Mouse (Mus musculus) Patski (cell line): Measurements from ENCODE around the gene Fbxl19. TPM values are rescaled to one million over a fixed set of nuclear protein-coding genes. Genes with fewer than 3 reads are reported as not detected.

Experiments used
- ATAC-seq: fragments of 100-300 bp; one replicate; pipeline ENCODE4 v1.8.0; 2021
- CTCF ChIA-PET: fragments of 350-600 bp; sonication (Branson Sonifier 250); formaldehyde crosslinking; loops from one replicate; lab custom pipeline; 2022; ENCODE audit warnings: inconsistent platforms; lab: Charles Lee
- POLR2A ChIA-PET: fragments of 350-600 bp; sonication (Branson Sonifier 250); formaldehyde crosslinking; loops from one replicate; lab custom pipeline; 2022; ENCODE audit warnings: antibody characterized with exemption, inconsistent platforms; lab: Charles Lee
- DNase-seq: peaks from one replicate; pipeline ENCODE4 v3.0.0-alpha.2; 2011; ENCODE audit warnings: low read depth, low spot score
- H3K27me3 ChIP-seq: fragments of 371-371 bp; one replicate; pipeline ENCODE4 v1.5.1; 2021
- CTCF ChIP-seq: fragments of 100-300 bp; IDR thresholded peaks from one replicate; pipeline ENCODE4 v1.5.1; 2021
- in situ Hi-C: fragments of 300-500 bp; cut with MboI; formaldehyde crosslinking; loops from 3 replicates; pipeline ENCODE4 v1.11.1; 2018; ENCODE audit warnings: low pct_unique_long_range_greater_than_20kb, mixed read lengths
- polyA plus RNA-seq: library from polyadenylated mRNA; unstranded; gene quantifications from one replicate; pipeline ENCODE4 v1.2.3, GENCODE M21; 2021

The Fbxl19 gene
- polyA plus RNA-seq, 1 experiment from 2014 or later, result 38.6 TPM

DNA sequence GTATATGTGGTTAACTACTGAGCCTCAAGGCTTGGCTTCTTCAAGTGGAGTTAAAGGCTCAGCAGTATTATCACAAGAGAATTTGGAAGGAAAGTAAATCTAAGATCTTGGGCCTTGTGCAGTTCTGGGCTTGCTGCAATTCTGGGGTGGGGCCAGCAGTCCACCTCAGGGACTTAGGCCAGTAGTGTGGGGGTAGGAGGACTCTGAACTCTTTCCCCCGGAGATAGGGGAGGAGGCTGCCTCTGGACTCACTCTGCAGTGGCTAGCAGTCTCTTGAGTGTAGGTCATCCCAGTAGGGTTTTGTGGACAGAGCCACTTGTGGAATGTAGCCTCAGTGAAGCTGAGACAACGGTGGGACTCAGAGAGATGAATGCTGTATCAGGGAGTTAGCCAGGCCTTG, 21.4 kb downstream of the Fbxl19 start:
- TF ChIP-seq CTCF, result no peak
- ChIA-PET POLR2A (no interaction called here), CTCF (no interaction called here)
- in situ Hi-C loops, result no loop called here
- no peaks in the 10 kb centered on the region for H3K27me3 ChIP-seq
- no peak for DNase-seq
- no peak for ATAC-seq

- CTCF ChIA-PET, result no interaction called here
Measured at GRCm38 (mm10) chr7:127766851-127767609, 22.7 kb downstream of the Fbxl19 start.

DNA sequence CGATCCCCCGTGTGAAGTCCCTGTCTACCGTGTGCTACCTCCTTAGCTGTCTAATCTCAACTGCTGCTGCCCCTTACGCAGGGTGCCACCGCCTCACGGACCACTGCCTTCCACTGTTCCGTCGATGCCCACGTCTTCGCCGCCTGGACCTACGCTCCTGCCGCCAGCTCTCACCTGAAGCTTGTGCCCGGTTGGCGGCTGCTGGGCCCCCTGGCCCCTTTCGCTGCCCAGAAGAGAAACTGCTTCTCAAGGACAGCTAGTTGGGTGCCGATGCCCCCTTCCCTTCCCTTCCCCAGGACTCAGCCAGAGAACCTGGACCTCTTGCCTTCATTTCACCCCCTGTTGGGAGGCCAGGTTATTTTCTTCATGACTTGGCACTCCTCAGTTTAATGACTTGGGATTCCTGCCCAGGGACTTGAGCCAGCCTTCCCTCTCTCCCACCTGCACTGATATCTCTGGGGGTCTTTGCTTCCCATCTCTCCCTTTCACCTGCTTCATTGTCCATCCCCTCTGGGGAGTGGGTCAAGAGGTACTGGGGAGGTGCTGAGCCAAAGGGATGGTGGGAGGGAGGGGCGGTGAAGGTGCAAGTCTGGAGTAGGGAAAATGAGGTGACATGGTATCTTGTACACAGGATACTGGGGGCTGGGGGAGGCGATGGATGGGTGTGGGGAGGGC, 23.5 kb downstream of the Fbxl19 start:
- CTCF ChIA-PET, result interaction anchor here (1.2 kb wide), 1 partner anchor 8 kb away, joined by 3 read pairs; no protein-coding TSS in a partner anchor
- no peak for TF ChIP-seq CTCF
- no peaks in the 10 kb centered on the region for H3K27me3 ChIP-seq
- POLR2A ChIA-PET, result interaction anchor here (0.7 kb wide), 1 partner anchor 84 kb away, joined by 3 read pairs; no protein-coding TSS in a partner anchor
- DNase-seq (no peak), ATAC-seq (no peak)
- in situ Hi-C loops, result no loop called here

More at GRCm38 (mm10) chr7:127766851-127767609, 22.7 kb downstream of the Fbxl19 start:
- in situ Hi-C loops, result no loop called here
- no peak for DNase-seq
- no peak for ATAC-seq
- TF ChIP-seq CTCF, result no peak
- POLR2A ChIA-PET, result interaction anchor here (0.7 kb wide), 1 partner anchor 85 kb away, joined by 3 read pairs; no protein-coding TSS in a partner anchor
- no peaks in the 10 kb centered on the region for H3K27me3 ChIP-seq

DNA sequence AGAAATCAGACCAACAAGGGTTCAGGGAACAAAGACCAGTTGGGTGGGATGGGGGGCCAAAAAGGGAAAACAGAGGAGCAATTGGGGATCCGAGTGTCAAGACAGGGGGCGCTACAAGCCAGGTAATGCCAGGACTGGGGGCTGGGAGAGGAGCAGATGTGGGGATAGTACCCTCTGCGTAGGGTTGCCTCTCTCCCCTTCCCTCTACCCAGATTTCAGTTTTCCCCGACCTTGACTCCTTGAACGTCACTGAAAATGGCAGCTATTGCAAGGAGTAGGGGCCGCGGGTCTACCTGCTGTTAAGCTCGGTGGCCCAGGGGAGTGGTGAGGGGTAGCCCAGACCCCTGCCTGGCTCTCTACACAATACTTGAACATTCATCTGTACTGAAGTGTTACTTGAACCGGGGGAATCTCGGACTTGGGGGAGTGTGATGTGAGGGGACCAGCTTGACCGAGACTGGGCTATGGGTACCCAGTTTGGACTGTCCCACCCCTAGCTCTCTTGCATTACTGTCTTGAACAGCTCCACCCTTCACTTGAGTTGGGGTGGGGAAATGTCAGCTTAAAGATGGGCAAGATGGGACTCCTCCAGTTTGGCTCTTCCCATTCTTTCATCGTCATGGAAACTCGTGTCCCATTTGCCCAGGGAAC, 24.1 kb downstream of the Fbxl19 start:
- DNase-seq, result no peak

GRCm38 (mm10) chr7:127768997-127769593, 24.8 kb downstream of the Fbxl19 start:
- DNase-seq (no peak), ATAC-seq (peak; percentile 77)
- CTCF ChIA-PET, result interaction anchor here (0.7 to 1.2 kb wide), 2 partner anchors 9 to 16 kb away, joined by 3 to 4 read pairs; no protein-coding TSS in a partner anchor
- POLR2A ChIA-PET, result interaction anchor here (0.6 kb wide), 1 partner anchor 20 kb away, joined by 3 read pairs; no protein-coding TSS in a partner anchor
- no peak for TF ChIP-seq CTCF
- H3K27me3 ChIP-seq, result no peaks in the 10 kb centered on the region
- in situ Hi-C loops, result no loop called here

More for the DNA sequence above, 24.1 kb downstream of the Fbxl19 start:
- POLR2A ChIA-PET, result interaction anchor here (0.6 kb wide), 1 partner anchor 19 kb away, joined by 3 read pairs; no protein-coding TSS in a partner anchor
- TF ChIP-seq CTCF, result no peak
- CTCF ChIA-PET, result interaction anchor here (0.7 to 1.2 kb wide), 2 partner anchors 9 to 16 kb away, joined by 3 to 4 read pairs; no protein-coding TSS in a partner anchor
- no peak for ATAC-seq
- no peaks in the 10 kb centered on the region for H3K27me3 ChIP-seq
- in situ Hi-C loops, result no loop called here

DNA sequence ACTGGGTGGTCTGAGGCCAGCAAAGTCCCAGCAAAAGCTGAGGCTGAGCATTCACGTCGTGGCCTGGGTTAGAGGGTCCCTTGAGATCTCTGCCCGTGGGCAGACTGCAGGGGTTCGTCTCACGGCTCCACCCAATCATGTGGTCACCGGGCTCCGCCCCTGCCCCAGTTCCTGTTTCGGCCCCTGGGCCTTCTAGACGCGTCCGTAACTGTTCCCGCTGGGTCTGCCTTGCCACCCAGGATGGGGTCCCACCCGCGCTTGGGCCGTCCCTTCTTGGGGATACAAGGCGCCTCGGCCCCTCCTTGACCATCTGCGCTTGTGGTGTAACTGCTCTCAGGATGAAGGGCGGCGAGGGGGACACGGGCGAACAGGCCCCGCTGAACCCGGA, 25.3 kb downstream of the Fbxl19 start, which contains the start of gene Orai3:
TSS of gene Orai3 (plus strand) at position 165 of the 388 bp plus-strand sequence.
- DNase-seq (no peak), ATAC-seq (peak; percentile 71)
- no peaks in the 10 kb centered on the region for H3K27me3 ChIP-seq
- no peak for TF ChIP-seq CTCF
- ChIA-PET POLR2A (interaction anchor here (0.8 to 1.2 kb wide), 2 partner anchors 16 to 31 kb away, joined by 3 to 4 read pairs; partner anchors contain the start of gene Hsd3b7), CTCF (interaction anchor here (1.2 kb wide), 1 partner anchor 31 kb away, joined by 3 read pairs; the partner anchor contains the start of gene Hsd3b7)
- in situ Hi-C loops, result no loop called here

GRCm38 (mm10) chr7:127770039-127770905, 25.9 kb downstream of the Fbxl19 start:
- ChIA-PET POLR2A (interaction anchor here (0.8 to 1.2 kb wide), 2 partner anchors 16 to 30 kb away, joined by 3 to 4 read pairs; partner anchors contain the start of gene Hsd3b7), CTCF (interaction anchor here (1.2 to 1.3 kb wide), 4 partner anchors 10 to 166 kb away, joined by 3 to 7 read pairs (median 4); partner anchors contain the start of gene Hsd3b7)
- ATAC-seq, result peak; percentile 47
- TF ChIP-seq CTCF, result no peak
- in situ Hi-C loops, result no loop called here
- no peak for DNase-seq
- no peaks in the 10 kb centered on the region for H3K27me3 ChIP-seq

- POLR2A ChIA-PET, result no interaction called here
- no peaks in the 10 kb centered on the region for H3K27me3 ChIP-seq
- DNase-seq (no peak), ATAC-seq (no peak)
- CTCF ChIA-PET, result interaction anchor here (1.2 to 1.3 kb wide), 3 partner anchors 11 to 165 kb away, joined by 3 to 7 read pairs (median 5); no protein-coding TSS in a partner anchor
- TF ChIP-seq CTCF, result no peak
- in situ Hi-C loops, result no loop called here
Measured at GRCm38 (mm10) chr7:127771262-127771661, 26.9 kb downstream of the Fbxl19 start.

DNA sequence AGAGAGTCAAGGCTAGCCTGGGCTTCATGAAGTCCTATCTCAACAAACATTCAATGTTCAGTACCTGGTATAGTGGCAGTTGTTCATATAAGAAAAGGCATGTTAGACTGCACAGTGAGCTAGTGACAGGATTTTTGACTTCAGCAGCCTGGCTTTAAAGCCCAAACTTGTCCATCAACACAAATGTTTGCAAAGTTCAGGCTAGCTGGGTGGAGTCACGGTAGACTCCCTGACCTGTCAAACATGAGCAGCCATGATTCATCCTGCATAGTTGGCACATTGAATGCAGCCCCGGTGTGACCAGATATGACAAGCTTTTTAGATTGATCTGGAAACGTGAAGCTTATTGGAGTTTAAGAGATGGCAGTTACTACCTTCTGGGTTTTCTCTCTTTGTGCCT, 27.7 kb downstream of the Fbxl19 start:
- ChIA-PET POLR2A (no interaction called here), CTCF (no interaction called here)
- H3K27me3 ChIP-seq, result no peaks in the 10 kb centered on the region
- in situ Hi-C loops, result no loop called here
- DNase-seq (no peak), ATAC-seq (no peak)
- no peak for TF ChIP-seq CTCF
